Mouse (Mus musculus) neural tube, embryonic 12.5 days (tissue): ENCODE data around the gene Ctss. TPM values are rescaled to one million over a fixed set of nuclear protein-coding genes. Genes with fewer than 3 reads are reported as not detected.

Experiments
- ATAC-seq: fragments of 200-750 bp; cut with Nextera tagmentation; 2 replicates; pipeline ENCODE4 v1.8.0; 2017; ENCODE audit warnings: low read depth, mild to moderate bottlenecking, moderate TSS enrichment, moderate library complexity; ENCODE audit not compliant: low FRiP score
- H3K27ac ChIP-seq: fragments of 300-500 bp; sonication (generic); 2 replicates; pipeline ENCODE4 v1.5.1; 2016
- H3K27me3 ChIP-seq: fragments of 300-500 bp; sonication (generic); replicated peaks from 2 replicates; pipeline ENCODE4 v1.6.1; 2016; ENCODE audit warnings: mild to moderate bottlenecking
- H3K36me3 ChIP-seq: fragments of 300-500 bp; sonication (generic); 2 replicates; pipeline ENCODE4 v1.6.1; 2016; ENCODE audit warnings: mild to moderate bottlenecking
- H3K4me1 ChIP-seq: fragments of 300-500 bp; sonication (generic); 2 replicates; pipeline ENCODE4 v1.6.1; 2016
- H3K4me2 ChIP-seq: fragments of 300-500 bp; sonication (generic); replicated peaks from 2 replicates; pipeline ENCODE4 v1.6.1; 2016; ENCODE audit warnings: mild to moderate bottlenecking
- H3K4me3 ChIP-seq: fragments of 300-500 bp; sonication (generic); 2 replicates; pipeline ENCODE4 v1.5.1; 2016
- H3K9ac ChIP-seq: fragments of 300-500 bp; sonication (generic); 2 replicates; pipeline ENCODE4 v1.6.1; 2016; ENCODE audit warnings: mild to moderate bottlenecking
- H3K9me3 ChIP-seq: fragments of 300-500 bp; sonication (generic); 2 replicates; pipeline ENCODE4 v1.6.1; 2016; ENCODE audit warnings: mild to moderate bottlenecking
- WGBS: fragments of 180-500 bp; shearing (Covaris S2); methylation state at CpG from one replicate; pipeline ENCODE4 v1.1.7; 2016; 5-methylcytosine and 5-hydroxymethylcytosine counted together
- polyA plus RNA-seq: library from polyadenylated mRNA; unstranded; fragments of >200 nt; fragmentation: Nextera tagmentation; extraction: Ambion mirVana; gene quantifications from 2 replicates; pipeline ENCODE4 v1.2.1, GENCODE M21; 2016

Ctss gene
- polyA plus RNA-seq, 1 experiment from 2014 or later: 13.7 TPM

DNA sequence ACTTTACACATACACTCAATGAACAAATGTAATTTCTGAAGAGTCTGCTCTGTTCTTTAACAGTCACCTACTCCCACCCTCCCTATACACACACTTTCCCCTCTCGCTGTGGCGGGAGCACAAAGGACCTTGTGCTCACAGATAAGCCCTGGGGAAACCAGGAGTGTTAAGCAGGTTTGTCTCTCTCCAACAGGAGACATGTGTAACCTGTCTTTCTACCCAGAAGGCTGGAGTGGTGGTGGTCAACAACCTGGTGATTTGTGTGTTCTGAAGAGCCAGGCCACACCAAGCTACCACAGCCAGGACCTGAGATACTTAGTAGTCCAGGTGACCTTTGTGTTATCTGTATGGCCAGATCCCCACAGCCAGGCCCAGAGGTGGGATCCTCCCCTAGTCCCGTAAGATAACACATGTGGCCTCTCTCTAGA, 10.0 kb upstream of the Ctss start:
- Histone ChIP-seq H3K4me2 (no peak overlapping the region), H3K36me3 (no peaks in the 10 kb centered on the region), H3K4me1 (no peaks in the 10 kb centered on the region), H3K9ac (no peak overlapping the region), H3K9me3 (no peaks in the 10 kb centered on the region), H3K27me3 (no peaks in the 10 kb centered on the region), H3K4me3 (no peak overlapping the region), H3K27ac (no peak overlapping the region)
- 87% methylated on average over 3 of the region's 3 CpGs for WGBS
- ATAC-seq: no peak

DNA sequence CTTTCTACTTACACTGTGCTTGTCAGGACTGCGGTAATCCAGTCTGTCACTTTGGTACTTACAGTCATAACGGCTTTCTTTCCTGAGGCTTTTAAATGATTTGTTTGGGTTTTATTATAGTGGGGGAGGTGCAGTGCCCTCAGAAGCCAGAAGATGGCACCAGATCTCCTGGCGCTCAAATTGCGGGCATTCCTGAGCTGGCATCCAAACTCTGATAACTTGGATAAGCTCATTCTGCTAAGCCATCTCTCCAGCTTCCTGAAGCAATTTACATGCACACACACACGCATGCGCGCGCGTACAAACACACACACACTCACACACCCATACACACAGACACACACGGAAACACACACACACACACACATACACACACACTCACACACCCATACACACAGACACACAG, 9.1 kb upstream of the Ctss start:
- 33% methylated on average over 10 of the region's 10 CpGs for WGBS
- no peak for ATAC-seq

DNA sequence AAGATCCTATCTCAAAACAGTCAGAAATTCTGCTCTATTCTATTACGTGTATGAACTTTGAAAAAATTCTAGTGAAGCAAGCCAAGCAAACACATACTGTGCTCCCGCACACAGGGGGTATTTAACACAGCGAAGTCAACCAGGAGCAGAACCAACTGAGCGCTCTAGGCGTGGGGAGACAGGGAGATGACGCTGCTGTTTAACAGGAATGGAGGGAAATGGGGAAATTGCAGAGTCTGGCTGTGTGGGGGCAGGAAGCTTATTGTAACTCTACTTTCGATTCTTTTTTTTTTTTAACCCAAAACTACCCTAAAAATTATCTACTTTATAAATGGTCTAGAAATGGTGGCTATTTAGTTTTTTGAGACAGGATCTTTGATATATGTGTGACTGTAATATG, 7.7 kb upstream of the Ctss start:
- no peak overlapping the region for H3K4me3 ChIP-seq
- ATAC-seq: no peak
- H3K36me3 ChIP-seq: no peaks in the 10 kb centered on the region
- H3K27ac ChIP-seq: no peak overlapping the region
- H3K4me1 ChIP-seq: no peaks in the 10 kb centered on the region
- H3K9ac ChIP-seq: no peak overlapping the region
- no peaks in the 10 kb centered on the region for H3K9me3 ChIP-seq
- no peaks in the 10 kb centered on the region for H3K27me3 ChIP-seq
- no peak overlapping the region for H3K4me2 ChIP-seq
- 87% methylated on average over 7 of the region's 7 CpGs for WGBS

More for the DNA sequence above, 9.1 kb upstream of the Ctss start:
- Histone ChIP-seq H3K36me3 (no peaks in the 10 kb centered on the region), H3K9me3 (no peaks in the 10 kb centered on the region), H3K27me3 (no peaks in the 10 kb centered on the region), H3K4me3 (no peak overlapping the region), H3K4me1 (no peaks in the 10 kb centered on the region), H3K27ac (no peak overlapping the region), H3K9ac (no peak overlapping the region), H3K4me2 (no peak overlapping the region)

DNA sequence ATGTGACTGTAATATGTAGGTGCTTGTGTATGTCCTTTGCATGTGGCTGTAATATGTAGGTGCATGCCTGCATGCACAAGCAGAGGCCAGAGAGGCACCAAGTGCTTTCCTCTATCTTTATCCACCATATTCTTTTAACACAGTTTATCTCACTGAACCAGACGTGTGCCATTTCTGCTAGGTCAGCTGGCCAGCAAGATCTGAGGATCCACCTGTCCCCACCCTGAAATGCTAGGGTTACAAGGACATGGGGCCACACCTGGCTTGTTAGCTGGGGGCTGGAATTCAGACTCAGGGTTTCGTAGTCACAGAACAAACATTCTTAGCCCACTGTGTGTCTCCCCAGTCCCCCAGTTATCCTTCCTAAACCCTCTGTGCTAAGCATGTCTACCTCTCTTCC, 7.3 kb upstream of the Ctss start:
- Histone ChIP-seq H3K9me3 (no peaks in the 10 kb centered on the region), H3K4me2 (no peak overlapping the region), H3K9ac (no peak overlapping the region), H3K27ac (no peak overlapping the region), H3K4me1 (no peaks in the 10 kb centered on the region), H3K27me3 (no peaks in the 10 kb centered on the region), H3K4me3 (no peak overlapping the region), H3K36me3 (no peaks in the 10 kb centered on the region)
- 91% methylated on average over 2 of the region's 2 CpGs for WGBS
- ATAC-seq: no peak

DNA sequence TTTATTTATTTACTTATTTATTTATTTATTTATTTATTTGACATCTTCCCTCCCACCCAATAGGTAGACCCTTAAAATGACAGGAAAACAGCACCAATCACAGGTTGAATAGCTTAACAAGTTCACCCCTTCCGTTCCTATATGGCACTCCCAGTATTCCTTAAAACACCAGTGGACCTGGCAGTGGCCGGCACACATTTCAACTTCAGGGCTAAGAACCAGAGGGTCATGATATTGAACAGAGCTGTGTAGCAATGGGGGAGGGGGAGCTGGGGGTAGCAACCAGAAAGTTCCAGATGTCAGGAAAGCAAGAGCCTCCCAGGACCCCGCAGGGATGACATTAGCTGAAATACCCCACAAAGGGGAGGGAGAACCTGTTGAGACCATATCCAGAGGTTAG, 6.5 kb upstream of the Ctss start:
- Histone ChIP-seq H3K4me2 (no peak overlapping the region), H3K4me3 (no peak overlapping the region), H3K9me3 (no peaks in the 10 kb centered on the region), H3K36me3 (no peaks in the 10 kb centered on the region), H3K9ac (no peak overlapping the region), H3K27me3 (no peaks in the 10 kb centered on the region), H3K4me1 (no peaks in the 10 kb centered on the region), H3K27ac (no peak overlapping the region)
- 86% methylated on average over 3 of the region's 3 CpGs for WGBS
- no peak for ATAC-seq

DNA sequence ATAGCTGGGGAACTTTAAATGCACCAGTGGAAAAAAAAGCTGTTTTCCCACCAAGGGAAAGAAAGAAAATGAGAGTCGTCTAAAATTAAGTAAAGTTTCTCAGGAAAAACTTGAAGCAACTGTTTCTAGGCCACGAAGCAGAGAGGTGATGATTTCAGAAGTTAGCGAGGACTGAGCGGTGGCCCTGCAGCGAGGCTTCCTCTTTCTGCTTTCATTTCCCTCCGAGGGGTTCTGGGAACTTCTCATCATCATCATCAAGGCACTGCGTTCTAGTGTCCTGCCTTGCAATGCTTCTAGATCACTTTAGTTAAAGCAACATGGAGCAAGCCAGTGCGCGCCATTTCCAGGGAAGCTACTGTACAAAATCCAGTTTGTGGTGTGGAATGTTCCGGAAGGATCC, 5.4 kb upstream of the Ctss start:
- 89% methylated on average over 10 of the region's 10 CpGs for WGBS
- Histone ChIP-seq H3K9me3 (no peaks in the 10 kb centered on the region), H3K4me2 (no peak overlapping the region), H3K4me1 (no peaks in the 10 kb centered on the region), H3K9ac (no peak overlapping the region), H3K36me3 (no peaks in the 10 kb centered on the region), H3K4me3 (no peak overlapping the region), H3K27ac (no peak overlapping the region), H3K27me3 (no peaks in the 10 kb centered on the region)
- no peak for ATAC-seq

DNA sequence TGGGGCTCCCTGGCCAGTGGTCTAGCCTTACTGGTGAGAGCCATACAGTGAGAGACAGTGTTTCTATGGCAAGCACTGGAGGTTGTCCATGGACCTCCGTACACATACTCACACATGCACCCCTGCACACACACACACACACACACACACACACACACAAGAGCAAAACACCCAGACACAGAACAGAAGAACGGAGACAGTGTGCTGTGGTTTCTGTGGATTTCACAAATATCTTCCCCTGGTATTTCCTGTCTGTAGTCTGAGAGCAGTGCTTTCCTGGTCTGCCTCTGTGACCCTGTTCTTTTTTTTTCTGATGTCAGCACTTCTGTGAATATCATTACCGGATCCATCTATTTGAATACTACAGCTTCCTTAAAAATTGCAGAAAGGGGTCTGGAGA, 2.9 kb upstream of the Ctss start:
- 81% methylated on average over 3 of the region's 3 CpGs for WGBS
- Histone ChIP-seq H3K4me3 (no peak overlapping the region), H3K4me2 (no peak overlapping the region), H3K9ac (no peak overlapping the region), H3K4me1 (no peaks in the 10 kb centered on the region), H3K36me3 (no peaks in the 10 kb centered on the region), H3K9me3 (no peaks in the 10 kb centered on the region), H3K27me3 (no peaks in the 10 kb centered on the region), H3K27ac (no peak overlapping the region)
- no peak for ATAC-seq

DNA sequence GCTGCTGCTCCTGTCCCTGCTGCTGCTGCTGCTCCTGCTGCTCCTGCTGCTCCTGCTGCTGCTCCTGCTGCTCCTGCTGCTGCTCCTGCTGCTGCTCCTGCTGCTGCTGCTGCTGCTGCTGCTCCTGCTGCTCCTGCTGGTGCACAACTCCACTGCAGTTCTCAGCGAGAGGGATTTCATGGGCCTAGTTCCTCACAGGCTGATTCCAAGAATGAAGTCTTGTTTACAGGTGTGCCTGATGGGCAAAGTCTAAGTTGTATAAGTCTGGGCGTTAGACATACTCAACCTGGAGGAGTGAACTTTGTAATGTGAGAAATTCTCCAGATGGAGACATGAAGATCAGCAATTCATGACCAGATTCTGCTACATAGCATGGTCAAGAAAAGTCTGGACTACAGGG, 1.9 kb upstream of the Ctss start:
- no peaks in the 10 kb centered on the region for H3K27me3 ChIP-seq
- H3K4me2 ChIP-seq: no peak overlapping the region
- H3K9me3 ChIP-seq: no peaks in the 10 kb centered on the region
- H3K4me1 ChIP-seq: no peaks in the 10 kb centered on the region
- H3K4me3 ChIP-seq: no peak overlapping the region
- H3K36me3 ChIP-seq: no peaks in the 10 kb centered on the region
- no peak for ATAC-seq
- H3K9ac ChIP-seq: no peak overlapping the region
- H3K27ac ChIP-seq: no peak overlapping the region
- 78% methylated on average over 2 of the region's 2 CpGs for WGBS

DNA sequence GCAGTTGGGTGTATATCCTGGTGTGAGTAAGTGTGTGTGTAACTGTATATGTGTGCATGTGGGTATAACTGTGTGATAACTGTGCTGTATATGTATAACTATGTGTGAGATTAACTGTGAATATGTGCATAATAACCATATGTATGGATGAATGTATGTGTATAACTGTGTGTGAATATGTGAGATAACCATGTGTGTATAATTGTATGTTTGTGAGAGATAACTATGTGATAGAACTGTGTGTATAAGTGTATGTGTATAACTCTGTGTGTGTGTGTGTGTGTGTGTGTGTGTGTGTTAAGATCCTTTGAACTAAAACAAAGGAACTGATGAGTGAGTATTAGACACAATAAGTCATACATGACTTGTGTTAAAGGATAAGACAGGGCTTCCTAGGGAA, 475 bp upstream of the Ctss start:
- Histone ChIP-seq H3K9me3 (no peaks in the 10 kb centered on the region), H3K27ac (no peak overlapping the region), H3K9ac (no peak overlapping the region), H3K4me1 (no peaks in the 10 kb centered on the region), H3K36me3 (no peaks in the 10 kb centered on the region), H3K27me3 (no peaks in the 10 kb centered on the region), H3K4me3 (no peak overlapping the region), H3K4me2 (no peak overlapping the region)
- no peak for ATAC-seq

DNA sequence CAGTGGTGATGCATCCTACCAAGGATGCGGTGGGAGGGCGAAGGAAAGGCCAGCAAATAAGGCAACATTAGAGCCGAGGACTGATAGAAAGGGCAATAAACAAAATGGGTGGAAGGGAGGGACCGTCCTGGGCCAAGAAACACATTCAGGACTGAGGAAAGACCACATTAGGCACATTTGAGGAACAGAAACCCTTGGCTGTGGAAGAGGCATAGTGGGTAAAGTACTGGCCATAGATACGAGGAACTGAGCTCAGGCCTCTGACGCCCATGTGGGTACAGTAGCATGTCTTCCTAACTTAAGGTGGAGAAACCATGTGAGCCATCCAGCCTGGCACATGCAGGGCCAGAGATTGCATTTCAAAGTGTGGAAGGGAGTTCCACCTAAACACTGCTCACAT, 3.2 kb downstream of the Ctss start:
- ATAC-seq: no peak
- no peak overlapping the region for H3K27ac ChIP-seq
- no peak overlapping the region for H3K4me2 ChIP-seq
- no peak overlapping the region for H3K4me3 ChIP-seq
- H3K9me3 ChIP-seq: no peaks in the 10 kb centered on the region
- no peaks in the 10 kb centered on the region for H3K36me3 ChIP-seq
- H3K4me1 ChIP-seq: no peaks in the 10 kb centered on the region
- H3K27me3 ChIP-seq: no peaks in the 10 kb centered on the region
- 90% methylated on average over 6 of the region's 6 CpGs for WGBS
- no peak overlapping the region for H3K9ac ChIP-seq

DNA sequence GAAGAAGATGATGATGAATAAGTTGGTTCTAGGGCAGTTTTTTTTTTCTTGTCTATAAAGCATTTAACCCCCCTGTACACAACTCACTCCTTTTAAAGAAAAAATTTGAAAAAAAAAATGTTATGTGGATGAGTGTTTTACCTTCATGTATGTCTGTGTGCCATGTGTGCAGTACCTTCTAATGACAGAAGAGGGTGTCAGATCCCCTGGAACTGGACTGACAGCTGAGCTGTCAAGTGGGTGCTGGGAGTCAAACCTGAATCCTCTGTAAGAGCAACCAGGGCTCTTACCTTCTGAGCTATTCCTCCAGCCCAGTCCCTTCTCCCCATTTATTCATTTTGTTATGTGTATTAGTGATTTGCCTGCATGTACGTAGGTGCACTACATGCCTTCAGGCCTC, 4.4 kb downstream of the Ctss start:
- WGBS: 91% methylated on average over 1 of the region's 1 CpGs

DNA sequence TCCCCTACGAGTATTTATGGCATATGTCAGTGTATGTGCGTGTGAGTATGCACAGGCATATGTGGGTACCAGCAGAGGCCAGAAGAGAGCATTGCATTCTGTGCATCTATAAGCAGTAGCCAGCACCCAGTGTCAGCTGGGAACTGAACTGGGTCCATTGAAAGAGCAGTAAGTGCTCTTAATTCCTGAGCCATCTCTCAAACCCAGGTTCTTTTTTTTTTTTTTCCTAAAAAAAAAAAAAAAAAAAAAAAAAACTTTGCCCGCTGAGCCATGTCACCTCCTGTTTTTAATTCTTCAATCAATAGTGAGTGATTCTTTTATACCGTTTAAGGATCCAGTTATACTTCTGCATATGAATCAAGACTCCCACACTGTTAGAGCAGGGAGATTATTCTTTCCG, 6.8 kb downstream of the Ctss start:
- H3K4me3 ChIP-seq: no peak overlapping the region
- 89% methylated on average over 5 of the region's 5 CpGs for WGBS
- H3K4me2 ChIP-seq: no peak overlapping the region
- no peak overlapping the region for H3K27ac ChIP-seq
- H3K9ac ChIP-seq: no peak overlapping the region
- no peaks in the 10 kb centered on the region for H3K36me3 ChIP-seq
- H3K4me1 ChIP-seq: no peaks in the 10 kb centered on the region
- no peaks in the 10 kb centered on the region for H3K9me3 ChIP-seq
- ATAC-seq: no peak
- H3K27me3 ChIP-seq: no peaks in the 10 kb centered on the region

More for the DNA sequence above, 4.4 kb downstream of the Ctss start:
- H3K27me3 ChIP-seq: no peaks in the 10 kb centered on the region
- ATAC-seq: no peak
- no peak overlapping the region for H3K9ac ChIP-seq
- H3K4me3 ChIP-seq: no peak overlapping the region
- no peak overlapping the region for H3K4me2 ChIP-seq
- H3K36me3 ChIP-seq: no peaks in the 10 kb centered on the region
- H3K9me3 ChIP-seq: no peaks in the 10 kb centered on the region
- no peak overlapping the region for H3K27ac ChIP-seq
- H3K4me1 ChIP-seq: no peaks in the 10 kb centered on the region

DNA sequence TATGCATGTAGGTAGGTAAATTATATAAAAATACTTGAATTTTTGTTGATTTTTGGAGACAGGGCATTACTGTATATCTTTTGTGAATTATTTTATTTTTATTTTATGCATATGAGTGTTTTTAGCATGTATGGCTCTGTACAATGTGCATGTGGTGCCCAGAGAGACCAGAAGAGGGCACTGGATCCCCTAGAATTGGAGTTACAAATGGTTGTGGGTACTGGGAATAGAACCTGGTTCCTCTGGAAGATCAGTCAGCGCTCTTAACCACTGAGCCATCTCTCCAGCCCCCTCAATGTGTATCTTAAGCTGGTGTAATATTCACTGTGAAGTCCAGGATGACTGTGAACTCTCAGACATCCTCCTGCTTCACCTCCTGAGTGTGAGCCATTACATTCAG, 8.3 kb downstream of the Ctss start:
- H3K4me2 ChIP-seq: no peak overlapping the region
- no peaks in the 10 kb centered on the region for H3K9me3 ChIP-seq
- no peak overlapping the region for H3K27ac ChIP-seq
- no peaks in the 10 kb centered on the region for H3K36me3 ChIP-seq
- H3K4me1 ChIP-seq: no peaks in the 10 kb centered on the region
- H3K4me3 ChIP-seq: no peak overlapping the region
- 86% methylated on average over 1 of the region's 1 CpGs for WGBS
- H3K27me3 ChIP-seq: no peaks in the 10 kb centered on the region
- no peak overlapping the region for H3K9ac ChIP-seq
- no peak for ATAC-seq

DNA sequence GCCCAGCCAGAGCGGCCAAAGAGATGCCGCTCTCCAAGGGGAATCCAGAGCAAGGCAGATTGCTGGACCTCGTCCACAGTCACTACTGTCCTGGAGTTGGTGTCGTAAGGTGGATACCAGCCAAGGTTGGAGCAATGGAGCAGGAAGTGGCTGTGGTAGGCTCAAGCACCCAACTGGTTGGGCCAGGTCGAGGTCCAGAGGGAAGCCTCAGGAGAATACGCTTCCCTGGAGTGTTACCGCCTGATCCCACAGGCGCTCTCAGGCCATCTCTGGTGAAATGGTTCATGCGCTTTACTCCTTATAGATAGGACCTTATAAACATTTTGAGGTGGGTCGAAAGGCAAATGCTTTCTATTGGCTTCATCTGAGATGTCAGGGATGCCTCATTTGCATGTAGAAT, 12.3 kb downstream of the Ctss start:
- H3K36me3 ChIP-seq: no peaks in the 10 kb centered on the region
- H3K9ac ChIP-seq: no peak overlapping the region
- H3K4me1 ChIP-seq: no peaks in the 10 kb centered on the region
- ATAC-seq: no peak
- WGBS: 92% methylated on average over 10 of the region's 10 CpGs
- no peak overlapping the region for H3K4me3 ChIP-seq
- no peak overlapping the region for H3K4me2 ChIP-seq
- H3K27me3 ChIP-seq: no peaks in the 10 kb centered on the region
- H3K27ac ChIP-seq: no peak overlapping the region
- H3K9me3 ChIP-seq: no peaks in the 10 kb centered on the region
